Mouse (Mus musculus) neutrophil, adult 83 days (primary cell): ENCODE measurements around the gene Pde8a. TPM values are rescaled to one million over a fixed set of nuclear protein-coding genes. Genes with fewer than 3 reads are reported as not detected.

Source experiments
- total RNA-seq, 2 experiments: library from RNA; stranded (reverse); gene quantifications; one replicate each; pipeline ENCODE4 v1.2.4; 2023

Gene Pde8a
- 10 to 100 TPM; 16.4 to 19.7 TPM for total RNA-seq

DNA sequence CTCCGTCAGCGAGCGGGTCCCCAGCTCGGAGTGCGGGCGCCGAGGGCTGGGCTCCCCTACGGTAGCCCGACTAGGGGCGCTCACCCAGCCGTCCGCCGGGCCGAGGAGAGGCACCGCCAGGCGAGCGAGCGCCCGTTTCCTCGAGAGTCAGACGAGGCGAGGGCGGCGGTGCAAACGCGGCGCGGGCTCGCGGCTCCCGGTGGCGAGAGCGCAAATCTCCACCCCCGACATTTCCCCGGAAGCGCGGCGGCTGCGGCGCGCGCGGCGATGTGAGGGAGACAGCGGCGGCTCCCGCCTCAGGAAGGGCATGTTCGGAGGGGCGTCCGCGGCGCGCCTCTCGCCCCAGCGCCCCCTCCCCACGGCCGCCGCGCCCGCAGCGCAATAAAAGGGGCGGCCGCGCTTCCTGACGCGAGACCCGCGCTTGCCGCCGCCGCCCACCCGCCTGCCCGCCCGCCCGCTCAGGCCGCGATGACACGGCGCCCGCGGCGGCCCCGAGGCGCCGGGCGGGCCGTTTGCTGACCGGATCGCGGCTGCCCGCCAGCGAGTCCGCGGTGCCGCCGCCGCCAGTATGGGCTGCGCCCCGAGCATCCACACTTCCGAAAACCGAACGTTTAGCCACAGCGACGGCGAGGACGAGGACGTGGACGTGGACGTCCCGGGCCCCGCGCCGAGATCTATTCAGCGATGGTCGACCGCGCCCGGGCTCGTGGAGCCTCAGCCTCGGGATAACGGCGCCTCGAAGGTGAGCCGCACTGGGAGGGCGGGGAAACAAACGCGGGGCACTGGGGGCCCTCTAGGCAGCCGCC, at the start of gene Pde8a:
Pde8a (plus strand) TSS at position 250 of the 806 bp plus-strand sequence.

DNA sequence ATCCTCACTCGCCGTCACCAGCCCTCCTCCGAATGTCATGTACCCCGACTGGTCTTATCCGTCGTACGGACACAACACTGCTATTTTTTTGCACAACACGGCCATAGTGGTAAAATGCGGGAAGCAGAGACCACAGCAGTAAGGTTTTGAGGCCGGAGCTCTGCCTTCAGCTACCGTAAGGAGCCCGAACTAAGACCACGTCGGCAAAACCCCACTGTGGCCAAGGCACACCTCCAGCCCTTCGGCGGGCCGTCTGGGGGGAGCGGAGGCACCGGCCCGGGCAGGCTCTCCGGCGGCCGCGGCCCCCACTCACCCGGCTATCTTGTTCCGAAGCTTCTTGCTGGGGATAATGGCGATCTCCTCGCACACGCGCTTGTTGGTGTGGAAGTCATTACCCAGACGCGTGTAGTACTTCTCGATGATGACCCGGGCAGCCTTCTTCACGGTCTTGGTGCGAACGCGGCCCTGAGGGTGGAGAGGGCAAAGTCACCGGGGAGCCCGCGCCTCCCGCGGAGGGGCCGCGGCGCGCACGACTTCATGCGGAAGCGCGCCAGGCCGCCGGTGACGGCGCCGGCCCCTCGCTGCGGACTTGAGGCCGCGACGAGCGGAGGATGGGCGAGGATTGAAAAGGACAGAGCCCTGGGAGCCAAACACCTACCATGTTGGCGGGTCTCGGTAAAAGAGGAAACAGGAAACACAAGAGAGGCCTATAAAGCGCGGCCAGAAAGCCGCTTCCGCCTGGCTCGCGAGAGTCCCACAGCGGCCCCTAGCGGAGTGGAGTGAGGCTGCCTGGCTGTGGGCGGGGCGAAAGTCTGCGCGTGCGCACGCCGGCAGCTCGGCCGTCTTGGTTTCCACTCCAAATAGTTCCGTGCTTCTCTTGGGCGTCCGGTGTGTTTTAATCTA, 131.4 kb downstream of the Pde8a start, which contains the start of gene Rps17:
Rps17 (minus strand) TSS at position 711 of the 903 bp plus-strand sequence.

Other genes starting within 250 kb of the Pde8a start
- 10 to 100 TPM; 47.9 to 60.4 TPM for gene Zfp592, start 219.9 kb upstream of the Pde8a start, total RNA-seq
- gene Alpk3, start 156.0 kb upstream of the Pde8a start, total RNA-seq = under 1 TPM; 0.11 to 0.26 TPM
- not detected for gene Slc28a1, start 98.8 kb upstream of the Pde8a start, total RNA-seq
- 100 to 1,000 TPM; 804 to 872 TPM for gene Rps17, start 131.7 kb downstream of the Pde8a start, total RNA-seq
- gene Cpeb1, start 241.9 kb downstream of the Pde8a start, total RNA-seq = not detected